Mouse (Mus musculus): ENCODE measurements around the gene Efnb3. TPM values are rescaled to one million over a fixed set of nuclear protein-coding genes. Genes with fewer than 3 reads are reported as not detected.
"Not testable (repeated sequence)": the region's sequence is repeated elsewhere in the genome, so short reads cannot be mapped to it uniquely, and the experiment has no call there.

Efnb3 gene
- total RNA-seq, 2 experiments from 2014 or later, result 147 to 154 TPM

- DNase-seq (ENCODE audit: extremely low spot score in 1 of 2, low spot score in 2 of 2), result peak in 1 of 2 experiments; percentile 76
- intact Hi-C loops (cut with DNase I), result no loop called here
Measured at GRCm38 (mm10) chr11:69557381-69557958, 2.5 kb downstream of the Efnb3 start.

- no peak for DNase-seq (ENCODE audit: extremely low spot score in 1 of 2, low spot score in 2 of 2)
- intact Hi-C loops (cut with DNase I), result no loop called here
Measured at GRCm38 (mm10) chr11:69554539-69555140, 5.4 kb downstream of the Efnb3 start.

- no peak for DNase-seq (ENCODE audit: extremely low spot score in 1 of 2, low spot score in 2 of 2)
- intact Hi-C loops (cut with DNase I), result no loop called here
Measured at GRCm38 (mm10) chr11:69553341-69553721, 6.7 kb downstream of the Efnb3 start.

- DNase-seq (ENCODE audit: extremely low spot score in 1 of 2, low spot score in 2 of 2), result peak; percentile 76 to 80
Measured at GRCm38 (mm10) chr11:69552622-69553340, 7.2 kb downstream of the Efnb3 start.

GRCm38 (mm10) chr11:69551310-69551709 is 8.7 kb downstream of the Efnb3 start:
- intact Hi-C loops (cut with DNase I), result no loop called here
- no peak for DNase-seq (ENCODE audit: extremely low spot score in 1 of 2, low spot score in 2 of 2)

More at GRCm38 (mm10) chr11:69552622-69553340, 7.2 kb downstream of the Efnb3 start:
- intact Hi-C loops (cut with DNase I), result no loop called here

GRCm38 (mm10) chr11:69549060-69549656 is 10.8 kb downstream of the Efnb3 start, which contains the start of gene Dnah2:
TSS of gene Dnah2 (minus strand) at chr11:69549110.
- intact Hi-C loops (cut with DNase I), result no loop called here
- DNase-seq (ENCODE audit: extremely low spot score in 1 of 2, low spot score in 2 of 2), result no peak

GRCm38 (mm10) chr11:69547071-69547470 is 12.9 kb downstream of the Efnb3 start:
- peak in 1 of 2 experiments; percentile 78 for DNase-seq (ENCODE audit: extremely low spot score in 1 of 2, low spot score in 2 of 2)

GRCm38 (mm10) chr11:69546423-69547053 is 13.5 kb downstream of the Efnb3 start:
- intact Hi-C loops (cut with DNase I), result no loop called here
- DNase-seq (ENCODE audit: extremely low spot score in 1 of 2, low spot score in 2 of 2), result peak; percentile 75 to 91

More at GRCm38 (mm10) chr11:69547071-69547470, 12.9 kb downstream of the Efnb3 start:
- intact Hi-C loops (cut with DNase I), result no loop called here

- intact Hi-C loops (cut with DNase I), result no loop called here
- DNase-seq (ENCODE audit: extremely low spot score in 1 of 2, low spot score in 2 of 2), result no peak
Measured at GRCm38 (mm10) chr11:69545957-69546356, 14.0 kb downstream of the Efnb3 start.

GRCm38 (mm10) chr11:69543598-69543997 is 16.4 kb downstream of the Efnb3 start:
- intact Hi-C loops (cut with DNase I), result loop anchor here (5.0 kb wide), 1 partner anchor 34 kb away; no protein-coding TSS in a partner anchor
- no peak for DNase-seq (ENCODE audit: extremely low spot score in 1 of 2, low spot score in 2 of 2)

- intact Hi-C loops (cut with DNase I), result loop anchor here (5.0 kb wide), 1 partner anchor 36 kb away; no protein-coding TSS in a partner anchor
- DNase-seq (ENCODE audit: extremely low spot score in 1 of 2, low spot score in 2 of 2), result not testable (repeated sequence)
Measured at GRCm38 (mm10) chr11:69541741-69542140, 18.3 kb downstream of the Efnb3 start.

GRCm38 (mm10) chr11:69540700-69541099 is 19.3 kb downstream of the Efnb3 start:
- DNase-seq (ENCODE audit: extremely low spot score in 1 of 2, low spot score in 2 of 2), result no peak
- intact Hi-C loops (cut with DNase I), result loop anchor here (5.0 kb wide), 1 partner anchor 37 kb away; no protein-coding TSS in a partner anchor

GRCm38 (mm10) chr11:69534990-69535389 is 25.0 kb downstream of the Efnb3 start:
- intact Hi-C loops (cut with DNase I), result no loop called here
- peak in 1 of 2 experiments; percentile 5 for DNase-seq (ENCODE audit: extremely low spot score in 1 of 2, low spot score in 2 of 2)

GRCm38 (mm10) chr11:69532480-69533150 is 27.4 kb downstream of the Efnb3 start:
- DNase-seq (ENCODE audit: extremely low spot score in 1 of 2, low spot score in 2 of 2), result peak in 1 of 2 experiments; percentile 9
- intact Hi-C loops (cut with DNase I), result no loop called here

- DNase-seq (ENCODE audit: extremely low spot score in 1 of 2, low spot score in 2 of 2), result peak in 1 of 2 experiments; percentile 16
- intact Hi-C loops (cut with DNase I), result not testable (repeated sequence)
Measured at GRCm38 (mm10) chr11:69530755-69531154, 29.2 kb downstream of the Efnb3 start.

- DNase-seq (ENCODE audit: extremely low spot score in 1 of 2, low spot score in 2 of 2); intact Hi-C loops (cut with DNase I): not testable (repeated sequence)
Measured at GRCm38 (mm10) chr11:69530281-69530680, 29.7 kb downstream of the Efnb3 start.

GRCm38 (mm10) chr11:69528031-69528390 is 32.0 kb downstream of the Efnb3 start:
- intact Hi-C loops (cut with DNase I), result no loop called here
- DNase-seq (ENCODE audit: extremely low spot score in 1 of 2, low spot score in 2 of 2), result peak in 1 of 2 experiments; percentile 8
